Comparison of ENCODE assay signal across 8 mouse cellular contexts in genomic region chr9:52287246-52287651, GRCm38 (mm10).
DNase-seq lines count a peak whose midpoint lies in the region; ATAC-seq and TF ChIP-seq lines count a peak whose summit lies in the region.

No protein-coding gene starts in this region.

- ATAC-seq in inflammation-experienced regulatory T-cells, adult 6 months = peak; percentile 48

- H3K36me3 ChIP-seq in testis, adult 2 months (ENCODE audit: control insufficient read depth, insufficient read depth, low read length) = no peaks in the 10 kb centered on the region

- TF ChIP-seq POLR2A in testis, adult 2 months (IDR thresholded peaks at IDR 0.05; ENCODE audit: control insufficient read depth, low read depth, low read length) = no peak

- H3K27ac ChIP-seq in testis, adult 2 months (ENCODE audit: control insufficient read depth, insufficient read depth, low read depth, low read length) = no peak overlapping the region; the same call in 1 of the 2 replicates
- H3K27ac ChIP-seq in gastrocnemius, adult 2 months = no peak overlapping the region

- TF ChIP-seq CTCF in testis, adult 2 months (IDR thresholded peaks at IDR 0.05; ENCODE audit: control insufficient read depth, insufficient read depth, insufficient replicate concordance, low read depth, low read length) = peak; percentile 13; the same call in 1 of the 2 replicates
- TF ChIP-seq CTCF in gastrocnemius, adult 2 months (IDR thresholded peaks at IDR 0.05) = peak; percentile 94

- peak overlapping the region; percentile 65 for H3K4me3 ChIP-seq in testis, adult 2 months (ENCODE audit: control insufficient read depth, low read depth, low read length)
- peak overlapping the region; percentile 55 for H3K4me3 ChIP-seq in gastrocnemius, adult 2 months

- intact Hi-C loops in gastrocnemius, adult 2 months (cut with DNase I) = loop anchor here (2.0 to 5.0 kb wide), 4 partner anchors 155 to 310 kb away; no protein-coding TSS in a partner anchor
- intact Hi-C loops in left cerebral cortex, postnatal 4 days (cut with DNase I) = loop anchor here (5.0 to 10.0 kb wide), 5 partner anchors 122 to 1122 kb away; partner anchors contain the start of genes Gm32742 and Zc3h12c

- DNase-seq in testis, postnatal 14 days (ENCODE audit: low spot score) = no peak
- DNase-seq in cerebellum, postnatal 14 days = peak; percentile 77 to 78
- DNase-seq in gastrocnemius, adult 2 months = peak; percentile 43
- DNase-seq in left cerebral cortex, postnatal 4 days = peak; percentile 41
- DNase-seq in mesoderm, embryonic 11.5 days (ENCODE audit: low read depth, low spot score) = peak; percentile 70
- peak; percentile 81 for DNase-seq in right cerebral cortex, postnatal 4 days

- H3K4me1 ChIP-seq in testis, adult 2 months (ENCODE audit: control insufficient read depth, insufficient read depth, low read length) = peaks cover 6% of the 10 kb centered on the region

- no peaks in the 10 kb centered on the region for H3K27me3 ChIP-seq in testis, adult 2 months (ENCODE audit: control insufficient read depth, insufficient read depth, low read length)
